Mouse (Mus musculus) thymus, postnatal 25 days (tissue): ENCODE data around the gene Egfl8.

Source experiments
- DNase-seq: peaks from one replicate; pipeline ENCODE4 v3.0.0; 2022

Egfl8 gene

GRCm38 (mm10) chr17:34569919-34570318 is 45.9 kb downstream of the Egfl8 start:
- no peak for DNase-seq

DNA sequence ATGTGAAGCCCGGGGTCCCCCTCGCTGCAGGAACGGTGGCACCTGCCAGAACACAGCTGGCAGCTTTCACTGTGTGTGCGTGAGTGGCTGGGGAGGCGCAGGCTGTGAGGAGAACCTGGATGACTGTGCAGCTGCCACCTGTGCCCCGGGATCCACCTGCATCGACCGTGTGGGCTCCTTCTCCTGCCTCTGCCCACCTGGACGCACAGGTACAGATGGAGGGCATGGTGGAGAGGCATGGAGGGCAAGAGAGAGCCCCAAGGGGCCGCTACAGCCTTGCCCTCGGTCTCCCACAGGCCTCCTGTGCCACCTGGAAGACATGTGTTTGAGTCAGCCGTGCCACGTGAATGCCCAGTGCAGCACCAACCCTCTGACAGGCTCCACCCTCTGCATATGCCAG is 47.4 kb downstream of the Egfl8 start:
- DNase-seq = no peak

DNA sequence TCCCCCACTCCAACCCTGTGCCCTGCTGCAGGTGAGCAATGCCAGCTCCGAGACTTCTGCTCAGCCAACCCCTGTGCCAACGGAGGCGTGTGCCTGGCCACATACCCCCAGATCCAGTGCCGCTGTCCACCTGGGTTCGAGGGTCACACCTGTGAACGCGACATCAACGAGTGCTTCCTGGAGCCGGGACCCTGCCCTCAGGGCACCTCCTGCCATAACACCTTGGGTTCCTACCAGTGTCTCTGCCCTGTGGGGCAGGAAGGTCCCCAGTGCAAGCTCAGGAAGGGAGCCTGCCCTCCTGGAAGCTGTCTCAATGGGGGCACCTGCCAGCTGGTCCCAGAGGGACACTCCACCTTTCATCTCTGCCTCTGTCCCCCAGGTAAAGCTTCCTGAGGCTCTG is 48.5 kb downstream of the Egfl8 start:
- no peak for DNase-seq

DNA sequence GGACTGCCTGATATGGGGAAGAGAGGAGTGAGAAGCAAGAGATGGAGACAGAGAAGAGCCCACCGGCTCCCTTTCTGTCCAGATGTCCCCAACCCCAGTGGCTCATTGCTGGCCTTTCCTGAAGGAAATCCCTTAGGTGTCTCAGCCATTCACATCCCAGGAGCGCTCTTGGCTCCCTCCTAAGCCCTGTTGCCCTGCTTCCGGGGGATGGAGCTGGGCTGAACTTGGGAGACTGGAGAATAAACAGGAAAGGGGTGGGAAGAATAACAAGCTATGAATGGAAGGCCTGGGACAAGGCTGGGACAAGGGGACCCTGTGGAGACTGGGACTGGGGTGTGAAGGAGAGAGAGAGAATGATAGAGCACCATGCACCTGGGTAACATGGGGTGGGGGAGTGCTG is 51.0 kb downstream of the Egfl8 start:
- no peak for DNase-seq

DNA sequence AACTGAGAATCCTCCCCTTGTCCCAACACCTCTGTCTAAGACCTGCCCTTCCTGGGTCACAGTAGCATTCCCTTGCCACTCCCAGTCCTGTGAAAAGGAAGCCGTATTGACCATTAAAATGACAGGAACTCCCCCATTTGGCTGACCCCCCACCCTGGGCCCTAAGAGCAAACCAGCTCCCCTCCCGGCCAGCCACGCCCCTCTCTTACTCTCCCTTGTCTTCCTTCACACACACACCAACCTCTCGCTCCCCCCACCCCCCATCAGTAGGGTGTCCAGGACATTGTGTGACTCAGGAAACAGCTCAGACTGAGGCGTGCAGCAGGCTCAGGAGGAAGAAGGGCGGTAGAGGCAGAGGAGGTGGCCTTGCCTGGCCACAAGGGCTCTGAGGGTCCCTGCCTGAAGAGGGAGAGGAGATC is 51.8 kb downstream of the Egfl8 start, which contains the start of gene Notch4:
Gene Notch4, plus strand, starts transcription at position 266 of the 419 bp plus-strand sequence.
- DNase-seq = no peak

- no peak for DNase-seq
Measured at GRCm38 (mm10) chr17:34563354-34563753, 52.4 kb downstream of the Egfl8 start.
